Mouse (Mus musculus): Measurements from ENCODE around the gene Tspan4.

- TF ChIP-seq CTCF (IDR thresholded peaks at IDR 0.05; ENCODE audit: low read depth) (peak; percentile 16; the same call in 1 of the 2 replicates), EP300 (IDR thresholded peaks at IDR 0.05; ENCODE audit: low read depth) (no peak)
These were observed 16.1 kb downstream of the Tspan4 start for GRCm38 (mm10) chr7:141491151-141491550.
